Mouse (Mus musculus): ENCODE data around the gene Gadd45g.
"Not testable (repeated sequence)": the region's sequence is repeated elsewhere in the genome, so short reads cannot be mapped to it uniquely, and the experiment has no call there.

The Gadd45g gene

GRCm38 (mm10) chr13:51834520-51834919 lies 12.0 kb upstream of the Gadd45g start:
- DNase-seq = no peak

GRCm38 (mm10) chr13:51835208-51835607 lies 11.3 kb upstream of the Gadd45g start:
- DNase-seq = not testable (repeated sequence)

DNA sequence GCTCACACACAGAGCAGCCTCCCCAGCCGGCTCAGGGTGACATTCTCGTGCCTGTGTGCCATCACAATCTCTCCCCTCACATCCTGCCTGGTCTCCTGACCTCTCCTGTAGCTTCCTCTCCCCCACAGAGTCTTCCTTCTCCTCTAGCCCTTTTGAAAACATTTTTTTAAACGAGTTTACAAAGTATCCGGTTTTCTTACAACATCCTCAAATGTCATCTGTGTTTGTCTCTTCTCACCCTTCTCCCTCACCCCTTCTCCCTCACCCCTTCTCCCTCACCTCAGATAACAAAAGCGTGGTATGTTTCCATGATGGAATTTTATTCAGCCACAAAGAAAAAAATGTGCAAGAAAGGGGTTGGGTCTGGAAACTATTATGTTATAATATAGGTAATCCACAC lies 9.1 kb upstream of the Gadd45g start:
- no peak for DNase-seq

GRCm38 (mm10) chr13:51839250-51840026 lies 7.0 kb upstream of the Gadd45g start:
- DNase-seq = peak; percentile 74

DNA sequence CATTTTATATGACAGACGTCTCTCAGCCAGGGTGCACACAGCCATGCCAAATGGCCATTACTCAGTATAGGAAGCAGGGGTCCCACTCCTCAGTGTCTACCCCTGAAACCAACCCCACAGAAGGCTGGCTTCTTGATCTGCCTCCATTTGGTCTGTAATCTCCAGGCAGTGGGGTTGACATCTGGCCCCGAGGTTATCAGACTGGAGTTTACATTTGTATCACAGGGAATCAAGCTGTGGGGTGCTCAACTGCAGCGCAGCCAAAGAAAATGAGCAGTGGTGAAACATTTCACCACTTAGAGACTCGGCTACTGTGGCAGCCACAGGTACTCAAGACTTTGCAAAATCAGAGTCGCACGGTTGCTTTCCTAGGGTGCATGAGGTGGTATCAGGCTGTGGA lies 5.8 kb upstream of the Gadd45g start:
- DNase-seq = no peak

DNA sequence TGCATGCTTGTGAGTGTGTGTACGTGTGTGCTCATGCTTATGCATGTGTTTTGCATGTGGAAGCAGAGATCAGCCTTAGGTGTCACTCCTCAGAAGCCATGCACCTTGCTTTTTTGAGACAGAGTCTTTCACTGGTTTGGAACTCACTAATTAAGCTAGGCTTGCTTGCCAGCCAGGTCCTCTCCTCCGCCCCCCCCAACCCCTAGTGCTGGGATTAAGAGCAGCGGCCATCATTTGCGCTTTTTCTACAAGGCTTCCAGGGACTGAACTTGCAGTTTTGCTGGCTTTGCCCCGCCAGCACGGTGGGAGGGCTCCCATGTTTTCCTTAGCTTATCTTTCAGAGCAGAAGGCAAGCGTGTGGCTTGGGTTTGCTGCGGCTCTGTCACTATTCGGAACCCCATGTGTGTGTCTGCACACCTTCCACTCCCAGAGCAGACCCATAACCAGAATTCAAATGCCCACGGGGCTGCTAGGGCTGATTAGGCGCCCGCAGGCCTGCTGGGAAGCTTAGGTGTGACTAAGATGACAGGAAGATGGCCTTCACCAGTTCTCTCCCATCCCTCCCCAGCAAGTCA lies 4.8 kb upstream of the Gadd45g start:
- no peak for DNase-seq

GRCm38 (mm10) chr13:51842191-51842590 lies 4.3 kb upstream of the Gadd45g start:
- no peak for DNase-seq

DNA sequence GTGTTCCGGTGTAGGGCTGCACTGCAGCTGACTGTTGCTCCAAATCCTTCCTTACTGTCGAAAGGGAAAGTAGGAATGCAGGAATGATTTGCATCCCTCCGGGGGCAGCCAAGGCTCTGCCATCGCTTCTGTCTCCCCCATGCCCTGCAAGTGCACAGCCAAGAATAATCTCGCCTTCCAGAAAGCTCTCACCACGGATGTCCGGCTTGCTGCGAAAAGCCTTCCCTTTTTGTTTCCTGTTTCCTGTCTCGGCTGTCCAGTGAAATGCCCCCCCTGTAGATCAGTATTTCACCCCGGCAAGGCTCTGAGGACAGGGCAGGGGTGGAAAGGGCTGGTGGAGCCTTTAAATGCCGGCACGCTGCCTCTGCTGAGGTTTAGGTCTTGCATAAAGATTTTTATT lies 3.7 kb upstream of the Gadd45g start:
- DNase-seq = no peak

DNA sequence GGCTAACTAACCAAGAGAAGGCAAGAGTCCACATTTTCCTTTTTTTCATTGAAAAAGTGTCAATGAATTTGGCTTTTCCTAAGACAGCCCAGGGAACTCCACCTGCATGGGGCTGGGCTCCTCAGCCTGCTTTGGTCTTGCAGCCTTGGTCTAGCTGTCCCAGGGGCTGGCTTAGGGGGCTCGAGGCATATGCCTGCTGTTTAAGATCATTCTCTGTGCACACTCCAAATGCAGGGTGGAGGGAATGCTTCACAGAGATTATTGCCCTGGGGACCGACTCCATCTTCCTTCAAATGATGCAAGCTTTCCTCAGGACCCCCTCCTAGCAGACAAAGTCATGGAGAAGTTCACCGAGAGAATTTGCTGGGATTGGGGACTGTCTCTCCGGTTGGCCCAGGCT lies 3.2 kb upstream of the Gadd45g start:
- no peak for DNase-seq

- no peak for DNase-seq
Measured at GRCm38 (mm10) chr13:51844118-51844517, 2.4 kb upstream of the Gadd45g start.

- DNase-seq = peak; percentile 78
Measured at GRCm38 (mm10) chr13:51844661-51845060, 1.8 kb upstream of the Gadd45g start.

DNA sequence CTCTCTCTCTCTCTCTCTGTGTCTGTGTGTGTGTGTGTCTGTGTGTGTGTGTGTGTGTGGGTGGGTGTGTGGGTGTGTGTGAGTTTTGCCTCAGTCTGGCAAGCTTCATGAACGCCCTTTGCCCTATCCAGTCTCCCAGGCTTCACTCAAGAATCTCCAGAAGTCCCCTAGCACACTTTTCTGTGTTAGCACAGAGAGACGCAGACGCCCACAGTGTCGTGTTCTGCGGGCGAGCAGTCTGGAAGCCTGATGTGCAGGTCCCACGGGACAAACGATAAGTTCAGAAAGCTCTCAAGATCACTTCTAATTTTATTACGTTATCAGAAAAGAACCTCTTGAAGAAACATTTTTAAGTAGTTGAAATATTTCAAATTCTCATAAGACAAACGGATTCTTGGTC lies 1.4 kb upstream of the Gadd45g start:
- DNase-seq = no peak

GRCm38 (mm10) chr13:51845591-51846191 lies 787 bp upstream of the Gadd45g start:
- DNase-seq = peak; percentile 84

- peak; percentile 74 for DNase-seq
Measured at GRCm38 (mm10) chr13:51846868-51847793, 653 bp downstream of the Gadd45g start.

GRCm38 (mm10) chr13:51847979-51848480 lies 1.6 kb downstream of the Gadd45g start:
- DNase-seq = peak; percentile 83

GRCm38 (mm10) chr13:51848481-51849240 lies 2.2 kb downstream of the Gadd45g start:
- peak; percentile 58 for DNase-seq

DNA sequence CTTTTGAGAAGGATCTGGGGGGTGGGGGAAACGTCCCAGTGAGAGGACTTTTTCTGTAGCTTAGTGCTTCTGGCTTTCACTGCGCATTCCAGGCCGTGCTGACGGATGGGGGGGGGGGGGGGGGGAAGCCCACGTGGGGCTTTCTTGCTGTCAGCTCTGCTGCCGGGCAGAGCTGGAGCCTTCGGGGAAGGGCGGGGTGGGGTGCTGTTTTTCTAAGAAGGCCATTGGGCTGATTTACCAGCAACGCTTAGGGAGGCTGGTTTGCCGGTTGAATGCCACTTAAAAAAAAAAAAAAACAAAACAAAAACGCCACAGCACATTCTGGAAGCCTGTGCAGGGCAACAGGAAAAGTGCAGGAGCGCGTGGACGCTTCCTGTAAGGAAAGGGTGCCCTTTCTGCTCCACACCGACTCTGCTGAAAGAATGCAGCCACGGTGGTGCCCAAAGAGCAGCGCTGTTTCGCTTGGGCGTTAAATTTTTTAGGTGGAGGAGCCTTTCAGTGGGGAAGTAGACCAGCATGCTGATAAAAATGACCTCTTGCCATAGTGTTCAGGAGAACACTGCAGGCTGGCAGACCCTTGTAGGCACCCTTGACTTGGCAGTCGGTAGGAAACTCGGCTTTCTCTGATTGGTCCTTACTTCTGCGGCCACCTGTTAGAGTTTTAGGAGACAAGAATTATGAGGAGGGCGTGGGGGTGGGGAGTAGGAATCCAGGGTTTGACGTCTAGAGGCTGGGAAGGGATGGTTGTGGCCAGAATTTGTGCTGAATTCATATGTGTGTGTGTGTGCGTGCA lies 3.0 kb downstream of the Gadd45g start:
- no peak for DNase-seq

- DNase-seq = no peak
Measured at GRCm38 (mm10) chr13:51850565-51850964, 4.1 kb downstream of the Gadd45g start.

- no peak for DNase-seq
Measured at GRCm38 (mm10) chr13:51852560-51853190, 6.2 kb downstream of the Gadd45g start.

Data from cerebellum, adult 9-10 months (tissue).